Mouse (Mus musculus) spleen, adult 10 weeks (tissue): Measurements from ENCODE around the gene Gorasp2. TPM values are rescaled to one million over a fixed set of nuclear protein-coding genes. Genes with fewer than 3 reads are reported as not detected.

Source experiments
- polyA plus RNA-seq: library from polyadenylated mRNA; stranded (reverse); fragments of 350-450 nt; fragmentation: Illumina TruSeq; extraction: RNeasy Lipid Tissue Mini Kit (QIAGEN cat#74804); gene quantifications from one replicate; pipeline ENCODE4 v1.2.3, GENCODE M21; 2015; ENCODE audit warnings: low replicate concordance; ENCODE audit not compliant: insufficient read depth

The Gorasp2 gene
- polyA plus RNA-seq, result 80.0 TPM

GRCm38 (mm10) chr2:70660887-70661714, at the start of gene Gorasp2:
Gene Gorasp2, plus strand, starts transcription at chr2:70661576.

GRCm38 (mm10) chr2:70661715-70662495, 529 bp downstream of the Gorasp2 start, which contains the start of gene Gm26558:
Gene Gm26558, minus strand, starts transcription at chr2:70662108.

Other genes starting within 250 kb of the Gorasp2 start
- not detected for gene Sp5, start 186.7 kb upstream of the Gorasp2 start, polyA plus RNA-seq
- gene Erich2, start 152.8 kb upstream of the Gorasp2 start, polyA plus RNA-seq, result 0.35 TPM
- gene Gad1, start 108.5 kb upstream of the Gorasp2 start, polyA plus RNA-seq, result 6.4 TPM
- not detected for gene Gm26558, start 532 bp downstream of the Gorasp2 start, polyA plus RNA-seq
- gene Tlk1, start 164.2 kb downstream of the Gorasp2 start, polyA plus RNA-seq, result 99.5 TPM